Mouse (Mus musculus) E14TG2a.4 (cell line): ENCODE data around the gene Hfe2.

Source experiments
- H3K27me3 ChIP-seq: 2 replicates; pipeline ENCODE4 v1.6.1; 2014; ENCODE audit warnings: low read length, control low read depth; ENCODE audit not compliant: insufficient read depth
- H3K36me3 ChIP-seq: 2 replicates; pipeline ENCODE4 v1.6.1; 2014; ENCODE audit warnings: low read length, control low read depth; ENCODE audit not compliant: insufficient read depth
- H3K4me1 ChIP-seq: replicated peaks from 2 replicates; pipeline ENCODE4 v1.6.1; 2014; ENCODE audit warnings: low read depth, low read length, control low read depth
- H3K4me3 ChIP-seq: replicated peaks from 2 replicates; pipeline ENCODE4 v1.5.1; 2014; ENCODE audit warnings: mild to moderate bottlenecking, low read length
- H3K9me3 ChIP-seq: 2 replicates; pipeline ENCODE4 v1.6.1; 2014; ENCODE audit warnings: low read length, control low read depth
- CTCF ChIP-seq: conservative IDR thresholded peaks from 2 replicates; pipeline ENCODE4 v1.5.1; 2014; ENCODE audit warnings: low read length
- NANOG ChIP-seq: IDR thresholded peaks from 2 replicates; pipeline ENCODE4 v1.6.1; 2014; ENCODE audit warnings: borderline replicate concordance, low read length, mixed read lengths
- POU5F1 ChIP-seq: IDR thresholded peaks from 2 replicates; pipeline ENCODE4 v1.6.1; 2014; ENCODE audit warnings: low read length, borderline replicate concordance

Hfe2 gene

DNA sequence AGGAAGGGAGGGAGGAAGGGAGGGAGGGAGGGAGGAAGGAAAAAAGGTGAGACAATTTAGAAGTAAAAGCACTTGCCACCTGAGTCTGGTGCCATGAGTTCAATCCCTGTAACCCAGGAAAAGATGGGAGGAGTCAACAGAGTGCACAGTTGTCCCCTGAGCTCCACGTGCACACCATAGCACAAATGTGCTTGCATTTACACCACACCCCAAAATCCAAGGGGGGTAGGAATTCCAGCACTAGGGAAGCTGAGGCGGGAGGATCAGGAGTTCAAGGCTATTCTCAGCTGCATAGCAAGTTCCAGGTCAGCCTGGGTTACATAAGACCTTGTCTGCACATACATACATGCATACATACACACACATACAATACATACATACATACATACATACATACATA lies 46.4 kb downstream of the Hfe2 start:
- no peak for TF ChIP-seq POU5F1
- no peak for TF ChIP-seq NANOG
- TF ChIP-seq CTCF: no peak
- Histone ChIP-seq H3K9me3 (no peaks in the 10 kb centered on the region), H3K4me1 (peaks cover 92% of the 10 kb centered on the region), H3K4me3 (peak overlapping the region; percentile 71), H3K27me3 (no peaks in the 10 kb centered on the region), H3K36me3 (peaks cover 5% of the 10 kb centered on the region; the same call in 1 of the 2 replicates)

DNA sequence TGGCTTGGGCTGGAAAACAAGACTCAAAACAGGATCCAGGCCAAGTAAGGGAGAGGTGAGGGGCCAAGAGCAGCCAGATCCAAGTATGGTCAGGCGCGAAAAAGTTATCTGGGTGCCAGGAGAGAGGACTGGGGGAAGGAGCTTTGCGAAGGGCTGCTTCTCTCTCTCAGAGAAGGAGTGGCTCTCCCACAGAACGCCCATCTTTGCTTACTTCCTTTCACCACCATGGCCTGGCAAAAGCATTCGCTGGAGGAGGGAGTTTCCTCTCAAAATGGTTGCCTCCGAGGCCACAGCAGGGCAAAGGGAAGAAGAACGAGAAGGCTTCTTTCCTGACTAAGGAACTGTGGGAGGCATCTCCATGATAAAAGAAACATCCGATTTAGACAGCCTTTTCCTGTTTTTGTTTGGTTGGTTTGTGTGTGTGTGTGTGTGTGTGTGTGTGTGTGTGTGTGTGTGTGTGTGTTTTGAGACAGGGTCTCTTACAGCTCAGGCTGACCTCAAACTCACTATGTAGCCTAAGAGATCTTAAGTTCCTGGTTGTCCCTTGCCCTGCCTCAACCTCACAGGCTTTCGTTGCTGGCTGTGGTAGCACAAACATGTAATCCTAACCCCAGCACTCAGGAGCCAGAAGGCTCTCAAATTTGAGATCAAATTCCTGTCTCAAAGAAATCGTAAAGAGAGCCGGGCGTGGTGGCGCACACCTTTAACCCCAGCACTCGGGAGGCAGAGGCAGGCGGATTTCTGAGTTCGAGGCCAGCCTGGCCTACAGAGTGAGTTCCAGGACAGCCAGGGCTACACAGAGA lies 47.1 kb downstream of the Hfe2 start:
- no peaks in the 10 kb centered on the region for H3K27me3 ChIP-seq
- H3K4me1 ChIP-seq: peaks cover 89% of the 10 kb centered on the region
- no peaks in the 10 kb centered on the region for H3K9me3 ChIP-seq
- TF ChIP-seq CTCF (no peak), NANOG (0 out of 2 replicates have a peak, but pooled peaks have one; percentile 11), POU5F1 (peak; percentile 43; the same call in 1 of the 2 replicates)
- peak overlapping the region; percentile 71 for H3K4me3 ChIP-seq
- H3K36me3 ChIP-seq: peaks cover 5% of the 10 kb centered on the region; the same call in 1 of the 2 replicates

DNA sequence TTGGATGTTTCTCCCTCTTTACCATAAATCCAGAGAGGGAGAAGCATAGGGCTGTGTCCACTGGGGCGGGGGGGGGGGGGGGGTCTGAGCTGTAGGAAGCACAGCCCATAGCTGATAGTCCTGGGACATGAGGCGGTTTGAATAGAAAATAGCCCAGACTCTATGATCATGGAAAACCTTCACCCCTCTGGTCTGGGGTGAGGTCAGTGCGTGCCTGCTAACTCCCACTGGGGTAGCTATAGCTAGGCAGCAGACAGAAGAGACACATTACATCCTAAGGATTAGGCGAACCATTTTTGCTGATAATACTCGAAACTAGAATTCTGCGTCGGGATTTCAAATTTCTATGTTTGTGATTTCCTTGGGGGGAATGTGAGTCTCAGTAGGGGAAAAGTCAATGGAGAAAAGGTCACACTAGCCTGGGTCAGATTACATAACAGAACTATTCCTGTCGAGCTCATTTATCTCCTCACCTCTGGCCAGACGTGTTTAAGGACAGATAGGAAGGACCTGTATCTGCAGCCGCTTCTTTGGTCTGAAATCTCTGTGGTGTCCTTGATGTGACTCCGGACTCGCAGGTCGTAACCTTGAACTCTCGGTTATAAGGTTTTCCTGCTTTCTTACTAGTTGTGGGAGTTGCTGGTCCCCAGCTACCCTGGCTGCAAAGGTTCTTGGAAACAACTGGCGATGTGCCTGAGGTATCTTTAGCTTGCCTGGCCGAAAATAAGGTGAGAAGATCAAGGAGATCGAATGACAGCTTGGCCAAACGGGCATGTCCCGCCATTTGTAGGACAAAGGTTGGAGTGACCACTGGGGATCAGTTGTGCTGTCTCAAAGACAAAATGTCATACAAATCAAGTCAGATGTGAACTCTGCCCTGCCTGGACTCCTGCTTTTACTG lies 48.9 kb downstream of the Hfe2 start:
- H3K36me3 ChIP-seq: peaks cover 8% of the 10 kb centered on the region
- TF ChIP-seq POU5F1: no peak

DNA sequence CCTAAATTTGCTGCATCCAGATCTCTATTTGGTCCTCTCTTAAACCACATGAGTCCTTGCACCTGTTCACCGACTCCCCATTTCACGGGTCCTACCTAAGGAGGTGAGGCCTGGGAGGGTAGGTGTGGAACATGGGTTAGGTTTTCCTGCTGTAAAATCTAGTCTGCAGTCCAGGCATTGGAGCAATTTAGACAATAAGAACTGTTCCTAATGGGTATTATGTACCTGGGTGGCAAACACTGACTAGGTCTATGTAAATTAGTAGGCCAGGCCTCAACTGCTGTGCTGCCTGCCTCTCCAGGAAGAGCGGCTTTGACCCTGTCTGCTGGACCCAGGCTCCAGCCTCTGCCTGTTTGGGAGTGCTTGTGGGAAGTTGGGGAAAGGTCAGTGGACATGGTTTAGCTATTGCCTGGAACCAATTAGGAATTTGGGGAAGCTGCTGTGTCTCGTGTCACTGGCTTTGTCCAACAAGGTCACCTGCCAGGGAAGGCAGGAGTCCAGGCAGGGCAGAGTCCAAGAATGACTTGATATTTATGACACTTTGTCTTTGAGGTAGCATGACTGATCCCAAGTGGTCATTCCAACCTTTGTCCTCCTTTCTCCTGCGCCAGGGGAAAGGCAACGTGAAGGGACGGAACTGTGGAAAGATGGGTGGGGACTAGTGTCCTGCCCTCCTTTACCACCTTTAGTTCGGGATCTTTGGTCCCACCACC lies 50.5 kb downstream of the Hfe2 start:
- Histone ChIP-seq H3K4me1 (peaks cover 89% of the 10 kb centered on the region), H3K27me3 (no peaks in the 10 kb centered on the region), H3K36me3 (peaks cover 19% of the 10 kb centered on the region), H3K9me3 (no peaks in the 10 kb centered on the region), H3K4me3 (peak overlapping the region; percentile 68)
- TF ChIP-seq CTCF (no peak), NANOG (no peak)

More for the DNA sequence above, 48.9 kb downstream of the Hfe2 start:
- no peaks in the 10 kb centered on the region for H3K27me3 ChIP-seq
- peak overlapping the region; percentile 43 for H3K4me3 ChIP-seq
- peaks cover 89% of the 10 kb centered on the region for H3K4me1 ChIP-seq
- no peaks in the 10 kb centered on the region for H3K9me3 ChIP-seq

DNA sequence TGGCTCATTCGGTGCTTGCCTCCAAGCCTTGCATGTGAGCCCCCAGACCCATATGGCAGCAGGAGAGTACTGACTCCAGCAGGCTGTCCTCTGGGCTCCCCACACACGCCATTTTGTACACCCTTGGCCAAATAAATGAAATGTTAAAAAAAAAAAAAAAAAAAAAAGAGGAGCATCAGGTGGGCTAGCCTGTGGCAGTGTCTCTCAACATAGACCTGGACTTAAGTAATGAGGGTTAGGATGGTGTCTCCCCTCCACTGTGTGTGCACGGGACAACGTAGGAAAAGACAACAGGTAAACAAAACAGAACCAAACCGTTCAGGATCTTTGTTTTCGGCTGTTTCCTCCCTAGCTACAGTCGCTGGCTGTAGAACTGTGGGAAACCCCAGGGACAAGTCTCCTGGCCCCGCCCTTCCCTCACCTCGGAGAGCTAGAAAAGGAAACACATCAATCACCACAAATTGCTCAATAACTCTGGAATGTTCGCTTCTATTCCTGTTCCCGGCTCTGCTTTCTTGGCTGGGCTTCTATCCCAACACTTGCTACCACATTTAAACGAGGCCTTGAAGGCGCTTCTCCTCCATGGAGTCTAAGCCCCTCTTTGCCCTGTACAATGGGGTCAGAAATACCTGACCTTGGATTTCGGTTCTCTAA lies 51.2 kb downstream of the Hfe2 start:
- Histone ChIP-seq H3K9me3 (no peaks in the 10 kb centered on the region), H3K4me3 (peak overlapping the region; percentile 68), H3K27me3 (no peaks in the 10 kb centered on the region), H3K36me3 (peaks cover 19% of the 10 kb centered on the region), H3K4me1 (peaks cover 89% of the 10 kb centered on the region)
- no peak for TF ChIP-seq NANOG
- no peak for TF ChIP-seq POU5F1
- TF ChIP-seq CTCF: no peak

- H3K36me3 ChIP-seq: peaks cover 25% of the 10 kb centered on the region
- H3K4me3 ChIP-seq: peak within 1 kb of the TSS; percentile 68
- no peaks in the 10 kb centered on the region for H3K27me3 ChIP-seq
- H3K4me1 ChIP-seq: peaks cover 90% of the 10 kb centered on the region
- no peaks in the 10 kb centered on the region for H3K9me3 ChIP-seq
- TF ChIP-seq CTCF: no peak
- TF ChIP-seq NANOG: no peak
- TF ChIP-seq POU5F1: no peak
These were observed 51.9 kb downstream of the Hfe2 start, which contains the start of gene Gm16253 for GRCm38 (mm10) chr3:96576690-96577541. Gene Gm16253, plus strand, starts transcription at chr3:96576984.

DNA sequence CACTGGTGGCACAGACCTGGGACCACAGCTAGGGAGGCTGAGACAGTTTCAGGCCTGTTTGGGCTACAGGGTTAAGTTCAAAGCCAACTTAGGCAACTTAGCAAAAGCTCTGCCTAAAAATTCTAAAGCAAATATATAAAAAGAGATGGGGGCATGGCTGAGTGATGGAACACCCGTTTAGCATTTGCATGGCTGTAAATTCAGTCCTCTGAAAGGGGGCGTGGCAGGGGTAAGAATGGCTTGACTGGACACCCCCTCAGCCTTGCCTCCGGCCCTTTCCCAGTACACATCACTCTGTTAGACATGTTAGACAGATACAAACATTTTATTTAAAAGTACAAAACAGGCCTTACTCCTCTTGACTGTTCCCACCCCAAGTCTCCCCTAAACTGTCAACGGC lies 52.6 kb downstream of the Hfe2 start:
- Histone ChIP-seq H3K27me3 (no peaks in the 10 kb centered on the region), H3K4me3 (peak overlapping the region; percentile 68), H3K9me3 (no peaks in the 10 kb centered on the region), H3K4me1 (peaks cover 95% of the 10 kb centered on the region), H3K36me3 (peaks cover 25% of the 10 kb centered on the region)
- TF ChIP-seq POU5F1 (no peak), CTCF (no peak), NANOG (no peak)
